Mouse (Mus musculus) layer of hippocampus, adult 9-10 months (tissue): Measurements from ENCODE around the gene Rab37.

ENCODE experiments used
- DNase-seq: peaks from one replicate; pipeline ENCODE4 v3.0.0; 2022; ENCODE audit warnings: low spot score

Rab37 gene

GRCm38 (mm10) chr11:115167631-115168249 is 76.5 kb downstream of the Rab37 start:
- no peak for DNase-seq

DNA sequence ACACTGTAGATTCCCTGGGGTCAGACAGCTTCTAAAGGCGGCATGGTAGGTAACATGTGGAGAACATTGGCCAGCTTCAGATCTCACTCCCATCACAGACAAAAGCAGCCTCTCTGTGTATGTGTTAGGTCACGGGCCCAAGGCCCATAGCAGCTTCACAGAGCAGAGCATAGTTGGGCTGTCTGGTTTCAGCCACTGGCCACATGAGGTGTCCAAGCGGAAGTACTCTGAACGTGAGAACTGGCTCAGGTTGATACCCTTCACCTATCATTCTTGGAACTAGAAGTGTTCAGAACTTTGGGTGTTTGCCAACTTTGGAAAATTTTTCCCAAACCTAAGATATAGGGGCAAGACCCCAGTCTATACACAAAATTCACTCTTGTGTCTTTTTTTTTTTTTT is 78.2 kb downstream of the Rab37 start:
- no peak for DNase-seq

GRCm38 (mm10) chr11:115171125-115171524 is 79.9 kb downstream of the Rab37 start:
- DNase-seq = no peak

- DNase-seq = no peak
These were observed 81.6 kb downstream of the Rab37 start for GRCm38 (mm10) chr11:115172825-115173287.

DNA sequence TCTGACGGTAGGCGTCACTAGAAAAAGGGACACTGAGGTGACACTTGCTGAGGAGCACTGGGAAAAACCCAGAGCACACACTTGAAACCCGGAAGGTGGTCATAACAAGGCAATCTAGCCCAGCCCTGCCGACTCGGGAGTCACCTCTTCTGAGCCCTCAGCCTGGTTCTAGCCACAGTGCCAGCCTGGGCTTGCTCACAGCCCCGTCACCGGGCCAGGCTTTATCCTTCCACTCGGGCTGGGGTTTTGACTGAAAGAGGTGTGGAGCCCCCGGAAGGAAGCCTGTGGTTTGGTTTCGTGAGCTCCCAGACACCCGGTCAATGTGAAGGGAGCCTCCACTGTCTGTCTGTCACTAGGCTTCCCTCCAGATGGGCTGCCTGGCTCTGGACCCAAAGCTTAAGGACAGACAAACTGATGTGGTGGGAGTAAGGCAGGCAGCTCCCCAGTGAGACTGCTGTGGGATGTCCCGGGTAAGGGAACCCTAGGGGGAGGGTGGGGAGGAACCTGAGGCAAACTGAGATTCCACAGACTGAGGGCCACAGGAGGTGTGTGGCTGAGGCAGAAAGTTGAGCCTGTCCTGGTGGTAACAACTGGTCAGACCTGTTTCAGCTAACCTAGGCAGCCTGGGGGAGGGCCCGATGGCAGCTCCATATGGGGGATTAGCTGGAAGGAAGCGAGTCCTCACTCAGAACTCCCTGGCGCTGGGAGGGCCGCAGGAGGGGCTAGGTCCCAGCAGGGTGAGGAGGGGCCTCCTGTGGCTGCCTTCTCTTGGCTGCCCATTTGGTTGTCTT is 82.5 kb downstream of the Rab37 start:
- DNase-seq = no peak

DNA sequence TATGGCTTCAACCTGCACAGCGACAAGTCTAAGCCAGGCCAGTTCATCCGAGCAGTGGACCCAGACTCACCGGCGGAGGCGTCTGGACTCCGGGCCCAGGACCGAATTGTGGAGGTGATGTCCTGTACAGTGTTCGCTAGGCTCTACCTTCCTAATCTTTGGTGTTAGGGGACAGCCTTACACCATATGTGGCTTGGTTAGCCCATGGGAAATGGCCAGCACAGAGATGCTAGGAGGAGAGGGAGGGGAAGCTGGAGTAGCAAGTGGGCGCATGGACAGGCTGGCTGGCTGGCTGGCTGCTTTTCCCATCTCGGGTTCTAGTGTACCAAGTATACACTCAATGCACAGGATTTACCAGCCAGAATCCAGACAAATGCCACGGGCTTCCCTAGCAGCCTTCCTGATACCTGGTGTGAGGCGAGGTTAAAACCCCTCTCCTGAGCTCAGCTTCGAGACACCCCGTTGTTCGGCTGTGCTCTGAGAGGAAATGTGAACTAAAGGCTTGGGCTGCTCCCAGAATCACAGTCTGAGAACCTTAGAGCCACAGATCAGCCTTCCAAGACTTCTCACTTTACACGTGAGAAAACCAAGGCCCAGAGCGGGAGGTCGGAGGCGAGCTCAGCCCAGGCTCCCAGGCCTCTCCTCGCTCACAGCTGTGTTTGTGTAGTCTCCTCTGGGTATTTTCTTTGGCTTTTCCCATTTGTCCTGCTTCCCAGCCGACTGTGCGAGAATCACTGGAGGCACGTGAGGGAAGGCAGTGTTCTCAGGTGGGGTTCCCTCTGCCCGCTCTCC is 85.4 kb downstream of the Rab37 start:
- no peak for DNase-seq

DNA sequence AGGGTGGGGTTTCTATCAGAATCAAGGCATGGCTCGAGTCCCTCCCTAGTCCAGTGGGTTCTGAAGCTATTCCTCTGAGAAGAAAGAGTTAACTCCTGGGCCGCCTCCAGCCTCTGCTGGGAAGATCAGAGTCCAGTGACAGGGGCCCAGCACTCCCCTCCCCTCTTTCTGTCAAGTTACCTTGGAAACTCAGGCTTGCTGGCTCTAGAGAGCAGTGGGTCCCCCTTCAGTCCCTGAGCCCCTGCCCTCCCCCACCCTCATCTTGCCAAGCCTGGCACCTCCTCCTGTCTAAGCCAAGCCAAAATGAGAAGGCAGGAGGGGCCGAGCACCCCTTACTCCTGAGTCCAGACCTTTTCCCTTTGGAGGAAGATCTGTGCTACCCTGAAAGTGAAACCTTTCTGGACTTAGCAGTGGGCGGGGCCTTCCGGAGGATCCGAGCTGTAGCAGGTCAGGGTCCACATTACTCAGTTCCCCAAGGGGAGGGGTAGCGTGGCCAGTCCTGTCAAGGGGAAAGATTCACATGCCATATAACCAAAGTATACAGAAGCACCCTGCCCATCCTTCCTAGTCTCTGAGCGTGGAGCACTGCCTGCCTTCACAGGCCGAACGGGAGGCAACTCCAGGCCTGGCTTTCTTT is 86.4 kb downstream of the Rab37 start:
- no peak for DNase-seq

GRCm38 (mm10) chr11:115178766-115179165 is 87.5 kb downstream of the Rab37 start:
- DNase-seq = no peak

GRCm38 (mm10) chr11:115179191-115179590 is 88.0 kb downstream of the Rab37 start:
- no peak for DNase-seq

DNA sequence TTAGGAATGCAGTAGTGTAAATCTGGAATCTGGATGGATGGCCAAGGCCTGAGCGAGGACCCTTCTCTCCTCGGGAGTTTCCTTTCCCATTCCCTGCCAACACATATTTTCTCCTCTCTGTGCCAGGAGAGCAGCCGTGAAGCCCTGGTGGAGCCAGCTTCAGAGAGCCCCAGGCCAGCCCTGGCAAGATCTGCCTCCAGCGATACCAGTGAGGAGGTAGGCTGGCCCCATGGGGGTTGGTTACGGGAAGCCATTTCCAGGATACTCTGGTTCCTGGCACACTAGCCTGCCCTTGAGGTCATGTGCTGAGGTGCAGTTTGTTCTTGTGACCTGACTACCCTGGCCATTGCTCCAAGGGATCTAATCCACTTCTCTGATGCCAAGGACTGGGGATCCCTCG is 88.7 kb downstream of the Rab37 start:
- no peak for DNase-seq

DNA sequence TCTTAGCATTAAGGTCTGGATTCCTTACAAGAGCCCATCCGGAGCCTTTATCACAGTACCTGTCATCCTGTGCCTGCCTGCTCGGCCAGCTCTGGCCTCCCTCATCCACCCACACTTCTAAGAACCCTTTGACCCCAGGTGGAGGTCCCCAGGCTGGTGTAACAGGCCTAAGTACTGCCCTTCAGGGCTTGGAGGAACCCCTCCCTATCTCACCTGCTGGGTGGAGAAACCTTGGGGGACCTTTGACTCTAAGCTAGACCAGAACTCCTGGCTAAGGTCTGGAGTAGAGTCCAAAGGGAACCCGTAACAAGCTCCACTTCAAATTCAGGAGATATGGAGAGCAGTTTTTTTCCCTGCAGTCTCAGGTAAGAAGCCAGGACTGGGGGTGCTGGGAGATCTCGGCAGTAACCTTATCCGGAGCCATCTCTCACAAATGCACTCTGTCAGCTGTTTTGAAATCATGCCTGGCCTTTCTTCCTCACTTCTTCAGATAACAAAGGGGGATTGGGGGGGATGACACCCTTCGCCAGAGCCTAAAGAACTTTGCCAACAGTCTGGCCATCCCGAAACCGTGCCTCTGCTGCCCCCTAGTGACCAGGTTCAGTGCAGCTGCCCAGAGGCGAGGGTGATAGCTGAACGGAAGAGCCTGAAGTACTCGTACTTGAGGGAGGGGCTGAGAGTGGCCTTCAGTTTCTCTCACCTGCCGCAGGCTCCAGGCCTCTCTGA is 90.8 kb downstream of the Rab37 start:
- DNase-seq = no peak

DNA sequence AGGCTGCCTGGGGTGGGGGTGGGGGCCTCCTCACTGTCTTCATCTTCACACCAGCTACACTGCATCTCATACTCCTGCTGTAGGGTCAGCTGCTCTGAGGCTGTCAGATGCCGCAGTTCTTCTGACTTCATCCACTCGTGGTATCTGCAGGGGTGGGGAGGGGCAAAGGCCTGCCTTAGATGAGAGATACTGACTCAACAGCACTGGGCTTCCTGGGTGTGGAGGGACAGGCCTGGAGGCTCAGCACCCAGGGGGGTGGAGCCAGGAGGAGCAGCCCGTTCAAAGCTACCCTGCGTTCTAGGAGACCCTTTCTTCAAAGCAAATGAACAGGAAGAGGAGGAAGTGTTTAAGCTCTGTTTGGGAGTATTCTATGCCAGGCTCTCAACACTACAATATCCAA is 93.7 kb downstream of the Rab37 start:
- no peak for DNase-seq

DNA sequence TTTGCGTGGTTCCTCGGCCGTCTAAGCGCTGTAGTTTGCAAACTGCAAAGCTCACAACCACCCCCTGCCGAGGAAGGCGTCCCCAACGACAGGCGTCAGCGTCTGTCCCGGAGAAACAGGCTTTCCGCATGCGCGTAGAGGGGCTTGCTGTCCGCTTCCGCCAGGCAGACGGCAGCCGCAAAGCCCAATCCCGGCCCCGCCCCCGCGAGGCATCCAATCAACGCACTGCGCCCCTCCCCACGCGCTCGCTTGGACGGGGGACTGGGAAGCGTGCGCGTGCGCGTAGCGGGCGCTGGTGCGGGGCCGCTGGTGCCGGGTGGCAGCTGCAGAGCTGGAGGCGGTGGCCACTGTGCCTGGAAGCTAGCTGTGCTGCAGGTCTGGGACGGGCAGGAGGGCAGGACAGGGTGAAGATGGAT is 96.0 kb downstream of the Rab37 start, which contains the start of gene Tmem104:
Gene Tmem104, plus strand, starts transcription at position 264 of the 416 bp plus-strand sequence.
- peak; percentile 95 for DNase-seq

DNA sequence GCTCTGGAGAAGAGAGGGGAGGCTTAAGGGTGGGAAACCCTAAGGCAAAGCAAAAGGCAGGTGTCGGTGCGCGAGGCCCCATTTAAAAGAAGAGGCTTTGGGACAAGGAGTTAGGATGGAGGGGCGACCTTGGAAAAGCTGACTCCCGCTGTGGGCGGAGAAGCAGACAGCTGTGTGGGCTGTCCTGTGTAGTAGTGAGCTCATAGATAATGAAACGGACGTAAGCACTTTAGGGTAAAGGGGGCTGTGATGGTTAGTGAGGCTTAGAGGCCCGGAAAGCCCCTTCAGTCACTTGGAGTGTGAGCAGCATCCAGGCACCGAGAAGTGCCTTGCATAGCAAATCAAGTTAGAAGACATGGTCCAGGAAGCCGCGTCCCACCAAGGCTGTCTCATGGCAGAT is 96.5 kb downstream of the Rab37 start, which contains the start of gene Nat9:
Gene Nat9, minus strand, starts transcription at position 167 of the 400 bp plus-strand sequence.
- no peak for DNase-seq

- DNase-seq = no peak
These were observed 97.5 kb downstream of the Rab37 start for GRCm38 (mm10) chr11:115188539-115189231.

DNA sequence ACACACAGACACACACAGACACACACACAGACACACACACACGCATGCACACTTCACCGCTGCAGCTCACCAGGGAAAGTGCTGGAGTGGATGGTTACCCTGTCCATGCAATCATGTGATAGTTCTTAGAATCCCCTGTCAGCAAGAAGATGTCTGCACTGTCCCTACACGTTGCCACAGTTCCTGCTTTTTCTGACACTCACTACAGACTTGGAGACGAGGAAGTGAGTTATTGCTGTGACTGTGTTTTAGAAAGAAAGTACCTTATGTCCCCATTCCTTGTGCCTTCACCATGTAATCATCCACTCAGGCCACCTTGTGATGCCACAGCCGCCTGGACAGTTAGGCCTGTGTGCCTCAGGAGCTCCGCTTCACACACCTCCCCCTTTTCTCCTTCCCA is 98.1 kb downstream of the Rab37 start:
- no peak for DNase-seq

DNA sequence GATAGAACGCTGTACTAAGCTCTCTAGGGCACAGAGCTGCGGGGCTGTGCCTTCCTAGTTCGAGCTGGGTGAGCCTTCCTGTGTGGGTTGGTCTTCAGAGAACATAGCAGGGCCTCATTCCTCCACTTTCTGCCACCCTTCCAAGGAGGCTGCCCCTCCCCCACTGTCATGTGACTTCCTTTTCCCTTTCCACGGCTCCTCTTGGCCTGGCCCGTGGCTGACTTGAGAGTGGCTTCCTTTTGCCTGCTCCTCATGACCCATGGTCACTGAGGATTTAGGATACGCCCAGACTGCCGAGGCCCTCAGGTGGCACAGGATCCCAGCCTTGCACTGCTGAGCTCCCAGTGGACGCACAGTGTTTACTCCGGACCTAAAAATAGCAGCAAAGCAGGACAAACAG is 100.9 kb downstream of the Rab37 start:
- no peak for DNase-seq

DNA sequence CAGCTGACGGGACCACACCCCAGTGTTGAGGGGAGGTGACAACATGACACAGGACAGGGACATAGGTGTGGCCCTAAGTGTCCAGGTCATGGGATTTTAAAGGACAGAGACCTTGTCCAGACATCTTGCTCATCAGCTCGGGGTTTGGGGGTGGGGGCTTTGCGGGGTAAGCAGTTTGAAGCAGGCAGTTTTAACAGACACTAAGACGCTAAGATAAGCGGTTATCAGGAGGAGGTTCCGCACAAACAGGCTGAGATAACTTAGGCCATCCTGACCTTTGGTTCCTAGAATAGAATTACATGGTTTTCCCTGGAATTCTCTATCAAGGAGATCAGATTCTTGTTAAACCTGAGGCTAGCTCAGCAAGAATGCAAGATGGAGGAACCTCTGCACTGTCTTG is 103.5 kb downstream of the Rab37 start:
- DNase-seq = no peak

GRCm38 (mm10) chr11:115195933-115196332 is 104.7 kb downstream of the Rab37 start:
- no peak for DNase-seq

DNA sequence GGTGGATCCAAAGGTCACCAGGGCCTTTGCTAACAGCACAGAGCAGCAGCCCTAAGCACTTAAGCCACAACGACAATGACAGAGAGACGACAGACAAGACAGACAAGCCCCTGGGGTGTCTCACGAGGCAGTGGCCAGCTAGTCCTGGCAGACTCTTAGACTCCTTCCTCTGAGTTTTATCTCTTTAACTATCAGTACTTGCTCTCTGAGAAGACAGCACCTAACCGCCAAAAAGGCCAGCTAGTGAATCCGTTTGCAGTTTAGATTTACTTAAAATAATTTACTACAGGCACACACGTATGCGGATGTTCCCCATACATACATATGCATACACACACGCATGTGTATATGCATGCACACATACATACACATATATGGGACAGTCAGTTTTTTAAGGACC is 106.3 kb downstream of the Rab37 start:
- DNase-seq = no peak

- DNase-seq = no peak
These were observed 107.7 kb downstream of the Rab37 start for GRCm38 (mm10) chr11:115198932-115199384.
